Mouse (Mus musculus): Measurements from ENCODE around the gene Ripor3.

Gene Ripor3

GRCm38 (mm10) chr2:167984946-167985345 is 25.5 kb downstream of the Ripor3 start:
- no peak for DNase-seq

- no peak for DNase-seq
These were observed 26.0 kb downstream of the Ripor3 start for GRCm38 (mm10) chr2:167984371-167984770.

- no peak for DNase-seq
These were observed 27.8 kb downstream of the Ripor3 start for GRCm38 (mm10) chr2:167982646-167983045.

GRCm38 (mm10) chr2:167980391-167980790 is 30.0 kb downstream of the Ripor3 start:
- no peak for DNase-seq

GRCm38 (mm10) chr2:167978271-167978670 is 32.1 kb downstream of the Ripor3 start:
- DNase-seq: no peak

GRCm38 (mm10) chr2:167975746-167976145 is 34.7 kb downstream of the Ripor3 start:
- DNase-seq: no peak

- DNase-seq: no peak
These were observed 37.6 kb downstream of the Ripor3 start for GRCm38 (mm10) chr2:167972809-167973208.

GRCm38 (mm10) chr2:167972146-167972545 is 38.3 kb downstream of the Ripor3 start:
- DNase-seq: no peak

GRCm38 (mm10) chr2:167969851-167970541 is 40.4 kb downstream of the Ripor3 start:
- DNase-seq: no peak

GRCm38 (mm10) chr2:167968504-167968903 is 41.9 kb downstream of the Ripor3 start:
- no peak for DNase-seq

GRCm38 (mm10) chr2:167965911-167966310 is 44.5 kb downstream of the Ripor3 start:
- no peak for DNase-seq

- DNase-seq: no peak
These were observed 46.1 kb downstream of the Ripor3 start for GRCm38 (mm10) chr2:167964320-167964719.

GRCm38 (mm10) chr2:167963778-167964300 is 46.6 kb downstream of the Ripor3 start:
- DNase-seq: no peak

GRCm38 (mm10) chr2:167963176-167963575 is 47.2 kb downstream of the Ripor3 start:
- peak; percentile 72 for DNase-seq

- DNase-seq: no peak
These were observed 48.1 kb downstream of the Ripor3 start for GRCm38 (mm10) chr2:167962347-167962746.

- no peak for DNase-seq
These were observed 49.8 kb downstream of the Ripor3 start for GRCm38 (mm10) chr2:167960584-167960983.

GRCm38 (mm10) chr2:167959996-167960395 is 50.4 kb downstream of the Ripor3 start:
- DNase-seq: no peak

- DNase-seq: no peak
These were observed 51.0 kb downstream of the Ripor3 start for GRCm38 (mm10) chr2:167959384-167959911.

GRCm38 (mm10) chr2:167958843-167959242 is 51.6 kb downstream of the Ripor3 start:
- DNase-seq: peak; percentile 45

GRCm38 (mm10) chr2:167958082-167958788 is 52.2 kb downstream of the Ripor3 start:
- DNase-seq: no peak

GRCm38 (mm10) chr2:167957539-167957938 is 52.9 kb downstream of the Ripor3 start:
- no peak for DNase-seq

- DNase-seq: no peak
These were observed 55.5 kb downstream of the Ripor3 start for GRCm38 (mm10) chr2:167954928-167955327.

GRCm38 (mm10) chr2:167953819-167954218 is 56.6 kb downstream of the Ripor3 start:
- no peak for DNase-seq

Data from right cerebral cortex, adult 18-20 months (tissue).